Mouse (Mus musculus): ENCODE measurements around the gene Zfr.

The Zfr gene

GRCm38 (mm10) chr15:12217849-12218248 is 100.2 kb downstream of the Zfr start:
- DNase-seq = no peak

GRCm38 (mm10) chr15:12218583-12219382 is 101.2 kb downstream of the Zfr start:
- no peak for DNase-seq

GRCm38 (mm10) chr15:12221131-12221530 is 103.5 kb downstream of the Zfr start:
- DNase-seq = no peak

- DNase-seq = no peak
Observed at GRCm38 (mm10) chr15:12222564-12223302, 105.1 kb downstream of the Zfr start.

- DNase-seq = no peak
Observed at GRCm38 (mm10) chr15:12223393-12223792, 105.8 kb downstream of the Zfr start.

- no peak for DNase-seq
Observed at GRCm38 (mm10) chr15:12224239-12224638, 106.6 kb downstream of the Zfr start.

- no peak for DNase-seq
Observed at GRCm38 (mm10) chr15:12225062-12225461, 107.4 kb downstream of the Zfr start.

- no peak for DNase-seq
Observed at GRCm38 (mm10) chr15:12226908-12227307, 109.3 kb downstream of the Zfr start.

GRCm38 (mm10) chr15:12227355-12227754 is 109.7 kb downstream of the Zfr start:
- no peak for DNase-seq

- DNase-seq = no peak
Observed at GRCm38 (mm10) chr15:12229603-12230242, 112.1 kb downstream of the Zfr start.

- no peak for DNase-seq
Observed at GRCm38 (mm10) chr15:12230243-12230935, 112.8 kb downstream of the Zfr start.

- no peak for DNase-seq
Observed at GRCm38 (mm10) chr15:12231462-12231861, 113.8 kb downstream of the Zfr start.

GRCm38 (mm10) chr15:12232429-12232828 is 114.8 kb downstream of the Zfr start:
- DNase-seq = no peak

- DNase-seq = no peak
Observed at GRCm38 (mm10) chr15:12233021-12233420, 115.4 kb downstream of the Zfr start.

Measured in kidney, postnatal 4 days (tissue).